Mouse (Mus musculus) lung, embryonic 16.5 days (tissue): ENCODE data around the gene Crebrf. TPM values are rescaled to one million over a fixed set of nuclear protein-coding genes. Genes with fewer than 3 reads are reported as not detected.

Experiments used
- ATAC-seq: fragments of 200-750 bp; cut with Nextera tagmentation; 2 replicates; pipeline ENCODE4 v1.8.0; 2017; ENCODE audit warnings: low read depth, mild to moderate bottlenecking, moderate library complexity
- H3K27ac ChIP-seq: fragments of 300-500 bp; sonication (generic); 2 replicates; pipeline ENCODE4 v1.5.1; 2014; ENCODE audit warnings: mild to moderate bottlenecking, control low read depth, low read length
- H3K27me3 ChIP-seq: fragments of 300-500 bp; sonication (generic); 2 replicates; pipeline ENCODE4 v1.6.1; 2014; ENCODE audit warnings: low read depth, low read length, mixed read lengths; ENCODE audit not compliant: control insufficient read depth, insufficient read depth
- H3K36me3 ChIP-seq: fragments of 300-500 bp; sonication (generic); 2 replicates; pipeline ENCODE4 v1.6.1; 2014; ENCODE audit warnings: low read length; ENCODE audit not compliant: control insufficient read depth, insufficient read depth
- H3K4me1 ChIP-seq: fragments of 300-500 bp; sonication (generic); replicated peaks from 2 replicates; pipeline ENCODE4 v1.6.1; 2014; ENCODE audit warnings: low read length, mixed read lengths; ENCODE audit not compliant: control insufficient read depth, insufficient read depth
- H3K4me2 ChIP-seq: fragments of 300-500 bp; sonication (generic); 2 replicates; pipeline ENCODE4 v1.6.1; 2014; ENCODE audit warnings: low read depth, low read length, control low read depth
- H3K4me3 ChIP-seq: fragments of 300-500 bp; sonication (generic); 2 replicates; pipeline ENCODE4 v1.5.1; 2014; ENCODE audit warnings: mild to moderate bottlenecking, low read length, control low read depth
- H3K9ac ChIP-seq: fragments of 300-500 bp; sonication (generic); 2 replicates; pipeline ENCODE4 v1.6.1; 2014; ENCODE audit warnings: low read length, control low read depth
- H3K9me3 ChIP-seq: fragments of 300-500 bp; sonication (generic); 2 replicates; pipeline ENCODE4 v1.6.1; 2016; ENCODE audit warnings: low read length; ENCODE audit not compliant: control insufficient read depth
- WGBS: fragments of 180-500 bp; shearing (Covaris S2); extraction: QIAGEN DNeasy Blood & Tissue Kit; methylation state at CpG from one replicate; pipeline ENCODE4 v1.1.7; 2014; 5-methylcytosine and 5-hydroxymethylcytosine counted together
- polyA plus RNA-seq: library from polyadenylated mRNA; unstranded; fragments of >200 nt; fragmentation: Nextera tagmentation; extraction: Ambion mirVana; gene quantifications from 2 replicates; pipeline ENCODE4 v1.2.1, GENCODE M21; 2015

Crebrf gene
- polyA plus RNA-seq, result 8.9 and 11.6 TPM in 2 replicates

DNA sequence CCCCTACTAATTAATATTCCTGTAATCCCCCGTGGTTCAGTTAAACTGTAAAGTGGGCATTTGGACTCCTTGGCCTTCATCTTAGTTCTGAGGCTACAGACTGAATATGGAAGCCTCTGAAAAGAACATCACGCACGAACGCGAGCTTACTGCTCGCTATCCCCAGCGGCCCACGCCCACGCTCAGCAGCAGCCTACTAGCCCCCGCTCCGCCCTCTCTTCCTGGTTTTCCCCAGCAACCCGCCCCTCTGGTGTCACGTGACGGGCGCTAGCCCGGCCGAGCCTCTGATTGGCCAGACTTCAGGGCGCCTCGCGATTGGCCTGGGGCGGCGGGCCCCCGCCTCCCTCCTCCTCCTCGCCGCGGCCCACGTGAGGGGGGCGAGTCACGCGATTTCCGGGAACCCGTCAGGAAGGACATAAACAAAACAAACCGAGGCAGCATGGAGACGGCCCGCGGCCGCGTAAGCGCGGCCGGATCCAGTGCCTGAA, at the start of gene Crebrf:
Gene Crebrf (plus strand): TSS at position 380 of the 488 bp plus-strand sequence.
- peak within 1 kb of the TSS; percentile 84 for H3K9ac ChIP-seq
- H3K27ac ChIP-seq, result peak within 1 kb of the TSS; percentile 92
- H3K4me1 ChIP-seq, result no peaks in the 10 kb centered on the region
- WGBS, result 0% methylated on average over 40 of the region's 41 CpGs
- H3K4me2 ChIP-seq, result peak within 1 kb of the TSS; percentile 79
- peak; percentile 85 for ATAC-seq
- peak within 1 kb of the TSS; percentile 96 for H3K4me3 ChIP-seq
- no peaks in the 10 kb centered on the region for H3K36me3 ChIP-seq
- no peaks in the 10 kb centered on the region for H3K9me3 ChIP-seq
- H3K27me3 ChIP-seq, result no peaks in the 10 kb centered on the region

DNA sequence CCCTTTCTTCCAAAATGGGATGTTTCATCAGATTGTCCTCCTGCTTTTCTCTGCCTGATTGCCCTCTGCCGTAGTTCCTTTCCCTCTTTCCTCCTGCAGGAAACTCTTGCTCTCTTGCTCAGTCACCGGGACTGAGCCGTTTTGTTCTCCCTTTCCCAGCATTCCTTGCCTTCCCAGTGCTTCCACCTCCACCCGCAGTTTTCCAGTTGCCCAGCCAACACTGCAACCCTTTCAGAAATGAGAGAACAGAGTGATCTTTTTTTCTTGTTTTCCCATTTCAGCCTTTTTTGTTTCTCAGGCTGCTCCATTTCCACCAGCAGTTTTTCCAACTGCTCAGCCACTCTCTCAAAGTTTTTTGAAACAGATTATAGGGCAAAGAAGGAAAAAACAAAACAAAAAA, 44.2 kb upstream of the Crebrf start:
- Histone ChIP-seq H3K27me3 (no peaks in the 10 kb centered on the region), H3K4me3 (no peak overlapping the region), H3K36me3 (no peaks in the 10 kb centered on the region), H3K9ac (no peak overlapping the region), H3K27ac (no peak overlapping the region), H3K4me2 (no peak overlapping the region), H3K4me1 (no peaks in the 10 kb centered on the region), H3K9me3 (no peaks in the 10 kb centered on the region)
- 55% methylated on average over 4 of the region's 4 CpGs for WGBS
- no peak for ATAC-seq

DNA sequence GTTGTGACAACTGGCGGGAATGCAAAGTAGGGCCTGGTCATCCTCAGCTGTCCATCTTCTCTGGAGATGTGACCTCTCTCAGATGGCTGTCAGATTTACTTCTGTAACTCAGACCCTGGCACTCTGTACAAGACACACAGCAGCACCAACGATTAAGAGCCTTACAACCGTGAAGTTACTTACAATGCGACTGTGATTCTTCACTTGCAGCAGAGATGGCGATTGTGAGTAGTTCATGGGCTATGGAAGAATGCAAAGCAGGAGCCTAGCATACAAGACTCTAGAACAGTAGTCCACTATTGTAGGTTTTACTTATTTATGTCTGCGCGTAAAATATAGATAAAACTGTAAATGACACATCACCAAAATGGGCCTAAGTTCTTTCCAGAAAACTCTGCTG, 39.6 kb upstream of the Crebrf start:
- Histone ChIP-seq H3K9me3 (no peaks in the 10 kb centered on the region), H3K27me3 (no peaks in the 10 kb centered on the region), H3K4me1 (peaks cover 13% of the 10 kb centered on the region), H3K36me3 (no peaks in the 10 kb centered on the region), H3K4me2 (peak overlapping the region; percentile 72), H3K27ac (no peak overlapping the region), H3K9ac (peak overlapping the region; percentile 86), H3K4me3 (peak overlapping the region; percentile 90)
- 27% methylated on average over 7 of the region's 7 CpGs for WGBS
- 0 out of 2 replicates have a peak, but pooled peaks have one; percentile 12 for ATAC-seq

DNA sequence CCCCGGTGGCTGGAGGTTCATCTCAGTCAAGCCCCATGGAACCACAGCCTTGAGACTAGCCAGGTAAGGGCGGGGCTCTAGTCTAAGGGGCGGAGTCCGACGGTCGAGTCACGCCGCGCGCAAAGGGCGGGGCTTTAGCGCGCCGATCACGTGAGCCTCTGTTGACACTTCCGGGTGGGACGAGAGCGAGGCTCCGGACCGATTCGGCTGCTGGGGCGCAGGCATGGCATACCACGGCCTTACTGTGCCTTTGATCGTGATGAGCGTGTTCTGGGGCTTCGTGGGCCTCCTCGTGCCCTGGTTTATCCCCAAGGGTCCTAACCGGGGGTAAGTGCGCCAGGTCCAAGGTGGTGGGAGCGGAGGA, 39.2 kb upstream of the Crebrf start:
- ATAC-seq, result peak; percentile 97
- WGBS, result under 1% methylated on average over 30 of the region's 30 CpGs
- H3K9ac ChIP-seq, result peak overlapping the region; percentile 86
- no peaks in the 10 kb centered on the region for H3K36me3 ChIP-seq
- H3K4me2 ChIP-seq, result peak overlapping the region; percentile 72
- H3K9me3 ChIP-seq, result no peaks in the 10 kb centered on the region; the same call in 1 of the 2 replicates
- no peaks in the 10 kb centered on the region for H3K27me3 ChIP-seq
- H3K4me3 ChIP-seq, result peak overlapping the region; percentile 90
- H3K4me1 ChIP-seq, result peaks cover 13% of the 10 kb centered on the region
- peak overlapping the region; percentile 89 for H3K27ac ChIP-seq

DNA sequence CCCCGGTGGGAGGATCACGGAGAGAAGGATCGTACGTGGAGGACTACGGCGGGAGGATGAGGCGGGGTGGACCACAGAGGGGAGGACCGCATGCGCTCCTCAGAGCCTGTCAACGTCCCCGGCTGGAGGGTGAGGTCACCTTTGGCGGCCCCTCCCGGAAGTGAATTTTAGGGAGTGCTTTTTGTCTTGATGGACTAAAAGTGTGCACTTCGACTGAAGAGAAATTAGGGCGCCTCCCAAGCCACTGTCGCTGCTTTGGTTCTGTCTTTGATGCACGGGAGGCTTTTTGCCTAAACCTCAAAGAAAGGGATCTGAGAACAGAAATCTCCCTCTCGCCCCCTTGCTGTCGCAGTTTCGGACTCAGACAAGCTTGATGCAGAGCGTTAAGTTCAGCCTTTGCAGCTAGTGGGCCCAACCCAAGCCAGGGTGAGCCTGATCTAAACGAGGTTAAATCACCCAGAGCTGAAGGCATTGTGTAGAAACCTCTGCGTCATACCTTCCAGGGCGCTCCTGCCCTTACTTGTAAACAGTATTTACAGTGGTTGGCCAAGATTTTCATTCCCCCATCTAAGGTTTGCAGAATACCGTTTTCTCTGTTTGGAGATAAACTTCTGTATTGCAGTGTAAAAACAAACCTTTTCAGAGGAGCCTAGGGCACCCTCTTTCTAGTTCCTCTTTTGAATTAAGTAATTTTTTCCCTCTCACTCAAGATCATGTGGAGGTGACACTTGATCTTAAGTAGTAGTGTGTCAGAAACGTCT, 38.7 kb upstream of the Crebrf start:
- peaks cover 13% of the 10 kb centered on the region for H3K4me1 ChIP-seq
- peak overlapping the region; percentile 89 for H3K27ac ChIP-seq
- peak overlapping the region; percentile 86 for H3K9ac ChIP-seq
- no peaks in the 10 kb centered on the region for H3K27me3 ChIP-seq
- H3K4me2 ChIP-seq, result peak overlapping the region; percentile 72
- peak; percentile 92 for ATAC-seq
- peak overlapping the region; percentile 90 for H3K4me3 ChIP-seq
- H3K36me3 ChIP-seq, result no peaks in the 10 kb centered on the region
- no peaks in the 10 kb centered on the region; the same call in 1 of the 2 replicates for H3K9me3 ChIP-seq
- 1% methylated on average over 26 of the region's 26 CpGs for WGBS

DNA sequence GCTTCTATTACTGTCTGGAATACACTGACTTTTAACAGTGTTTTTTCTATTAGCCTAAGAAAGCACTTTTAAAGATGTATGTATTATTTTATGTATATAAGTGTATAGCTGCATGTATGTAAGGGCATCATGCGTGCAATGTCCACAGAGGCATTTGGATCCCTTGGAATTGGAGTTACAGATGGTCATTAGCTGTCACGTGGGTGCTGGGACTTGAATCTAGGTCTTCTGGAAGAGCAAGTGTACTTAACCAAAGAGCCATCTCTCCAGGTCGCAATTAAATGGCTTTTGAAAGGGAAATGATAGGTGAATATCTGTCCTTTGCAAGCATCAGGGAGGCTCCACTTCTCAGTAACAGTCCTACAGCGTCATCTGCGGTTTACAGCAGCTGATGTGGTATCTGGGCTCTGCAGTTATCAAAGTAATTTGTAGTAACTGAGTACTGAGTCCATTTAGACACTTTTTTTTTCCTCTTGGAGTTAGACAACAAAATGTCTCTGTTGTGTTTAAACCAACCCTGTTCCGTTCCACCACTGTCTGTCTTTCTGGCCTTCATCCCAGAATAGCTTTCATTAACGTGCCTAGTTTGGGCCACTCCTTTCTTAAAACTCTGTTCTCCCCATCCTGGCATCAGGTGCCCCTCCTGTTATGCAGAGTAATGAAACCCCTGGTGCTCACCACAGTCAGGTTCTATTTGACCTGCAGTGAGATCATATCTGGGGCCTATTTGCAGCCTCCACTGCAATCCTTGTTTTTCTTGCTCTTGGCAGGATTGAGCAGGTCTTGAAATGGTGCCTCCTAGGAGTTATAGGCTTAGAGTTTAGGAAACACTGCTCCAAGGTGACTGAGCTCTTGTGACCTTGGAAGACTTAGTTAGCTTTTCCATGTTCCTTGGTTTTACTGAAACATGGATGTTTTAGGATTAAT, 37.5 kb upstream of the Crebrf start:
- no peak for ATAC-seq
- 79% methylated on average over 7 of the region's 7 CpGs for WGBS
- Histone ChIP-seq H3K4me1 (peaks cover 13% of the 10 kb centered on the region), H3K4me2 (peak overlapping the region; percentile 72; the same call in 1 of the 2 replicates), H3K27ac (no peak overlapping the region), H3K9me3 (no peaks in the 10 kb centered on the region; the same call in 1 of the 2 replicates), H3K27me3 (no peaks in the 10 kb centered on the region), H3K9ac (no peak overlapping the region), H3K36me3 (peaks cover 1% of the 10 kb centered on the region; the same call in 1 of the 2 replicates), H3K4me3 (no peak overlapping the region)

DNA sequence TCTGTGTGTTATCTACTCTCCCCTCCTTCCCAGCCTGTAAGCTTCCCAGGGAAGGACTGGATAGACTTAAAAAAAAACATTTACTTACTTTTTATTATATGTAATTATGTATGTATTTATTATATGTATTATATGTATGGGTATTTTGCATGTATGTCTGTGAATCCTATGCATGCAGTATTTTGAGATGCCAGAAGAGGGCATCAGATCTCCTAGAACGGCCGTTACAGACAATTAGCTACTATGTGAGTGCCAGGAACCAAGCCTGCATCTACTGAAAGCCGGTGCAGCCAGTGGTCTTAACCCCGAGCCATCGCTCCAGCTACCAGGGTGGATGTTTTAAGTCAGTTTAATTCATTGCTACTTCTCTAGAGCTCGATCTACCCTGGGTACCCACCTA, 34.2 kb upstream of the Crebrf start:
- Histone ChIP-seq H3K9ac (no peak overlapping the region), H3K27ac (no peak overlapping the region), H3K4me2 (no peak overlapping the region), H3K9me3 (no peaks in the 10 kb centered on the region; the same call in 1 of the 2 replicates), H3K4me1 (peaks cover 13% of the 10 kb centered on the region), H3K4me3 (no peak overlapping the region), H3K27me3 (no peaks in the 10 kb centered on the region), H3K36me3 (peaks cover 10% of the 10 kb centered on the region)
- no peak for ATAC-seq
- WGBS, result 86% methylated on average over 6 of the region's 6 CpGs

DNA sequence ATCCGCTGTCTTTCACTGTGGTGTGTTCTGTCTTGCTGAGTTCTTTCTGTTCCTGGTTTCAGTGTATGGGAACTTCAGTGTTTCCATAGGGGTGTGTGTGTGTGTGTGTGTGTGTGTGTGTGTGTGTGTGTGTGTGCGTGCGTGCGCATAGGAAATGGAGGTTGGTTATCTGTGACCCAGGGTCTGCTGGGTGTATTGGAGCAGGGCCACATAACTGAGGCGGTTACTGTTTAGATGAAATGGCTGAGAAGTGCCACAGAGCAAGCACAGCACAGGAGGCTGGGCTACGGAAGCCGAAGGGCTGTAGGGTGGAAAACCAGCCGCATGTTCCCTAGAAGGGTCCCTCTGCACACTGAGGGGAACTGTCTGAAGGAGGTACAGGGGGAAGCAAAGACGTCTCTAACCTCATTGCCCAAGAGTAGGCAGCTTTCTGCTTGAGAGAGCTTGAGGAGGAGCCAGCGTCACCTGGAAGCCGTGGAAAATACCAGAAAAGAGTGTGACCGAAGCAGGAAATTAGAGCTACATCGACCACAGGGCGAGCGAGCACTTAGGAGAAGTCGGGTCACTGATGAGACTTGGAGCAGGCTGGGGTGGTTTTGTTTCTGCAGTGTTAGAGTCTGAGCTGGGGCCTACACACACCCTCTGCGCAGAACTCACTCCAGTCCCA, 29.0 kb upstream of the Crebrf start:
- H3K36me3 ChIP-seq, result peaks cover 10% of the 10 kb centered on the region
- no peak overlapping the region for H3K4me2 ChIP-seq
- peaks cover 3% of the 10 kb centered on the region; the same call in 1 of the 2 replicates for H3K4me1 ChIP-seq
- no peak overlapping the region for H3K27ac ChIP-seq
- no peaks in the 10 kb centered on the region for H3K9me3 ChIP-seq
- no peak for ATAC-seq
- H3K27me3 ChIP-seq, result no peaks in the 10 kb centered on the region
- 85% methylated on average over 17 of the region's 17 CpGs for WGBS
- no peak overlapping the region for H3K9ac ChIP-seq
- H3K4me3 ChIP-seq, result no peak overlapping the region
